Mouse (Mus musculus): ENCODE measurements around the gene 1700030K09Rik.
A peak's percentile ranks its signal among the peaks of the same experiment; 100 is the strongest.

The 1700030K09Rik gene

GRCm38 (mm10) chr8:72443338-72443993 lies at the start of gene 1700030K09Rik, which contains the start of gene Calr3:
Gene 1700030K09Rik, plus strand, starts transcription at chr8:72443880.
Gene Calr3, minus strand, starts transcription at chr8:72443870.
- DNase-seq (ENCODE audit: extremely low read depth, low read depth, low spot score) = peak; percentile 71

GRCm38 (mm10) chr8:72401381-72401780 lies 42.3 kb upstream of the 1700030K09Rik start:
- DNase-seq (ENCODE audit: extremely low read depth, low read depth, low spot score) = no peak

- no peak for DNase-seq (ENCODE audit: extremely low read depth, low read depth, low spot score)
Measured at GRCm38 (mm10) chr8:72402981-72403380, 40.7 kb upstream of the 1700030K09Rik start.

- DNase-seq (ENCODE audit: extremely low read depth, low read depth, low spot score) = peak; percentile 45
Measured at GRCm38 (mm10) chr8:72407878-72408277, 35.8 kb upstream of the 1700030K09Rik start.

- no peak for DNase-seq (ENCODE audit: extremely low read depth, low read depth, low spot score)
Measured at GRCm38 (mm10) chr8:72409443-72409842, 34.2 kb upstream of the 1700030K09Rik start.

- no peak for DNase-seq (ENCODE audit: extremely low read depth, low read depth, low spot score)
Measured at GRCm38 (mm10) chr8:72413839-72414238, 29.8 kb upstream of the 1700030K09Rik start.

- DNase-seq (ENCODE audit: extremely low read depth, low read depth, low spot score) = no peak
Measured at GRCm38 (mm10) chr8:72415252-72415651, 28.4 kb upstream of the 1700030K09Rik start.

- DNase-seq (ENCODE audit: extremely low read depth, low read depth, low spot score) = no peak
Measured at GRCm38 (mm10) chr8:72418073-72418472, 25.6 kb upstream of the 1700030K09Rik start.

- DNase-seq (ENCODE audit: extremely low read depth, low read depth, low spot score) = no peak
Measured at GRCm38 (mm10) chr8:72420571-72421361, 22.9 kb upstream of the 1700030K09Rik start.

- DNase-seq (ENCODE audit: extremely low read depth, low read depth, low spot score) = peak; percentile 82
Measured at GRCm38 (mm10) chr8:72421362-72422335, 22.0 kb upstream of the 1700030K09Rik start, which contains the start of gene Eps15l1. Gene Eps15l1, minus strand, starts transcription at chr8:72421460.

- DNase-seq (ENCODE audit: extremely low read depth, low read depth, low spot score) = no peak
Measured at GRCm38 (mm10) chr8:72422926-72423325, 20.8 kb upstream of the 1700030K09Rik start.

- DNase-seq (ENCODE audit: extremely low read depth, low read depth, low spot score) = no peak
Measured at GRCm38 (mm10) chr8:72429676-72430075, 14.0 kb upstream of the 1700030K09Rik start.

- DNase-seq (ENCODE audit: extremely low read depth, low read depth, low spot score) = no peak
Measured at GRCm38 (mm10) chr8:72434952-72435351, 8.7 kb upstream of the 1700030K09Rik start.

- DNase-seq (ENCODE audit: extremely low read depth, low read depth, low spot score) = no peak
Measured at GRCm38 (mm10) chr8:72438248-72439015, 5.2 kb upstream of the 1700030K09Rik start.

GRCm38 (mm10) chr8:72443994-72444350 lies 292 bp downstream of the 1700030K09Rik start:
- no peak for DNase-seq (ENCODE audit: extremely low read depth, low read depth, low spot score)

- no peak for DNase-seq (ENCODE audit: extremely low read depth, low read depth, low spot score)
Measured at GRCm38 (mm10) chr8:72445071-72445470, 1.4 kb downstream of the 1700030K09Rik start.

- DNase-seq (ENCODE audit: extremely low read depth, low read depth, low spot score) = no peak
Measured at GRCm38 (mm10) chr8:72451516-72451915, 7.8 kb downstream of the 1700030K09Rik start.

GRCm38 (mm10) chr8:72453904-72454303 lies 10.2 kb downstream of the 1700030K09Rik start:
- no peak for DNase-seq (ENCODE audit: extremely low read depth, low read depth, low spot score)

- no peak for DNase-seq (ENCODE audit: extremely low read depth, low read depth, low spot score)
Measured at GRCm38 (mm10) chr8:72455317-72455716, 11.6 kb downstream of the 1700030K09Rik start.

- no peak for DNase-seq (ENCODE audit: extremely low read depth, low read depth, low spot score)
Measured at GRCm38 (mm10) chr8:72457806-72458205, 14.1 kb downstream of the 1700030K09Rik start.
